ENCODE assay signal across 10 mouse cellular contexts in genomic region chr19:47319521-47320330, GRCm38 (mm10).
DNase-seq lines count a peak whose midpoint lies in the region; ATAC-seq and TF ChIP-seq lines count a peak whose summit lies in the region.
"Had no signal": no experiment of that assay in that cellular context is flagged by ENCODE, and none has a peak within 500 bp of the region (broad histone marks: within the 10 kb centered on the region; RNA-seq: fewer than 3 reads in every experiment).

No protein-coding gene starts in this region.

- no peaks in the 10 kb centered on the region for H3K9me3 ChIP-seq in kidney, embryonic 15.5 days (replicated peaks)
- H3K9me3 ChIP-seq in heart, embryonic 14.5 days (ENCODE audit: control insufficient read depth, low read length), result no peaks in the 10 kb centered on the region
- H3K9me3 ChIP-seq in liver, postnatal 0 days (ENCODE audit: low read length), result no peaks in the 10 kb centered on the region

- peaks cover 64% of the 10 kb centered on the region for H3K4me1 ChIP-seq in kidney, embryonic 15.5 days
- H3K4me1 ChIP-seq in heart, embryonic 14.5 days (ENCODE audit: control insufficient read depth in 2 of 2, insufficient read depth in 2 of 2, low read length in 2 of 2), result peaks cover 71 to 72% of the 10 kb centered on the region in 2 experiments
- H3K4me1 ChIP-seq in liver, postnatal 0 days (ENCODE audit: insufficient read depth), result peaks cover 31% of the 10 kb centered on the region

- no peak for TF ChIP-seq EP300 in liver, postnatal 0 days (IDR thresholded peaks at IDR 0.05; ENCODE audit: low read depth)

- no peak for ATAC-seq in kidney, embryonic 15.5 days (replicated peaks; ENCODE audit: low FRiP score)
- peak; percentile 14; the same call in 1 of the 2 replicates for ATAC-seq in heart, embryonic 14.5 days (ENCODE audit: insufficient number of reproducible peaks, insufficient read depth, low FRiP score, low read depth)
- peak; percentile 33; the same call in 1 of the 2 replicates for ATAC-seq in liver, postnatal 0 days

- WGBS in kidney, embryonic 15.5 days, result 64% methylated on average over 10 of the region's 10 CpGs
- 60% methylated on average over 10 of the region's 10 CpGs for WGBS in heart, embryonic 14.5 days
- 67% methylated on average over 10 of the region's 10 CpGs for WGBS in liver, postnatal 0 days (ENCODE audit: insufficient replicate concordance)

- no peaks in the 10 kb centered on the region for H3K27me3 ChIP-seq in kidney, embryonic 15.5 days
- no peaks in the 10 kb centered on the region for H3K27me3 ChIP-seq in heart, embryonic 14.5 days (ENCODE audit: control insufficient read depth, insufficient read depth, low read length)
- H3K27me3 ChIP-seq in liver, postnatal 0 days (ENCODE audit: insufficient read depth, low read length), result no peaks in the 10 kb centered on the region

- no peak for DNase-seq in kidney, postnatal 4 days
- peak; percentile 77 for DNase-seq in NIH3T3 (ENCODE audit: low read depth)
- DNase-seq in liver, postnatal 0 days, result no peak
- DNase-seq in layer of hippocampus, postnatal 25 days (ENCODE audit: extremely low spot score in 1 of 2, low spot score in 1 of 2), result no peak
- no peak for DNase-seq in retina, postnatal 1 day
- DNase-seq in frontal cortex, postnatal 14 days (ENCODE audit: low spot score in 2 of 2), result no peak
- DNase-seq: cerebellum, postnatal 10 days had no signal

- 0 out of 2 replicates have a peak overlapping the region, but pooled peaks have one; percentile 8 for H3K9ac ChIP-seq in kidney, embryonic 15.5 days
- peak overlapping the region; percentile 57; the same call in 1 of the 2 replicates for H3K9ac ChIP-seq in heart, embryonic 14.5 days (ENCODE audit: low read length)
- H3K9ac ChIP-seq in liver, postnatal 0 days (replicated peaks), result peak overlapping the region; percentile 7; the same call in 1 of the 2 replicates

- peak overlapping the region; percentile 80 for H3K27ac ChIP-seq in kidney, embryonic 15.5 days
- peak overlapping the region; percentile 67 to 68 for H3K27ac ChIP-seq in heart, embryonic 14.5 days (replicated peaks in 1 of 2; ENCODE audit: control insufficient read depth in 1 of 2, insufficient read depth in 1 of 2, low read depth in 2 of 2, low read length in 2 of 2)
- H3K27ac ChIP-seq in liver, postnatal 0 days (ENCODE audit: low read depth), result no peak overlapping the region
- H3K27ac ChIP-seq: macrophage had no signal

- H3K4me2 ChIP-seq in kidney, embryonic 15.5 days, result peak overlapping the region; percentile 37
- H3K4me2 ChIP-seq in heart, embryonic 14.5 days (ENCODE audit: low read length), result peak overlapping the region; percentile 36
- peak overlapping the region; percentile 38; the same call in 1 of the 2 replicates for H3K4me2 ChIP-seq in liver, postnatal 0 days (ENCODE audit: low read depth, low read length)

- no peaks in the 10 kb centered on the region for H3K36me3 ChIP-seq in kidney, embryonic 15.5 days
- H3K36me3 ChIP-seq in heart, embryonic 14.5 days (ENCODE audit: control insufficient read depth, insufficient read depth, low read length), result no peaks in the 10 kb centered on the region
- H3K36me3 ChIP-seq in liver, postnatal 0 days (replicated peaks; ENCODE audit: insufficient read depth, low read length), result no peaks in the 10 kb centered on the region

- H3K4me3 ChIP-seq in kidney, embryonic 15.5 days (replicated peaks), result peak overlapping the region; percentile 21; the same call in 1 of the 2 replicates
- H3K4me3 ChIP-seq in heart, embryonic 14.5 days (ENCODE audit: control insufficient read depth in 1 of 2, insufficient read depth in 1 of 2, low read depth in 1 of 2, low read length in 2 of 2), result peak overlapping the region; percentile 12 to 23; a peak in 3 of 4 replicates
- 0 out of 2 replicates have a peak overlapping the region, but pooled peaks have one; percentile 15 for H3K4me3 ChIP-seq in liver, postnatal 0 days (ENCODE audit: low read depth, low read length)

- TF ChIP-seq CTCF in liver, postnatal 0 days (IDR thresholded peaks at IDR 0.05; ENCODE audit: low read depth), result no peak

Comparison
In these comparisons a context has a peak if more than half of its experiments do, and no peak if none do; other contexts are left out.
1. H3K9ac ChIP-seq: peak in every context shown above with its lines; median percentile 57 in heart, embryonic 14.5 days; 8 in kidney, embryonic 15.5 days; 7 in liver, postnatal 0 days.